Mouse (Mus musculus): ENCODE measurements around the gene Itpka. TPM values are rescaled to one million over a fixed set of nuclear protein-coding genes. Genes with fewer than 3 reads are reported as not detected.
"Not testable (repeated sequence)": the region's sequence is repeated elsewhere in the genome, so short reads cannot be mapped to it uniquely, and the experiment has no call there.

The Itpka gene
- polyA plus RNA-seq, 1 experiment from 2014 or later: 2.1 TPM

DNA sequence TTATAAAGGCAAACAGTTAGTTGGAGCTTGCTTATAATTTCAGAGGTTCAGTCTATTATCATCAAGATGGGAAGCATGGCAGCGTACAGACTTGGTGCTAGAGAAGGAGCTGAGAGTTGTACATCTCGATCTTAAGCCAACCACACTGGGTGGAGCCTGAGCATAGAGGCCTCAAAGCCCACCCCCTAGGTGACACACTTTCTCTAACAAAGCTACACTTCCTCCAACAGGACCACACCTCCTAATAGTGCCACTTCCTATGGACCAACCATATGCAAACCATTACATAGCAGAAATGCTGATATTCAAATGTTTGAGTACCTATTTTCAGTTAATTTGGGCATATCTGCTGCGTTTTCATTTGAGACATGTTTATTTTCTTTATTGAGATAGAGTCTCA, 32.1 kb upstream of the Itpka start:
- no peak for ATAC-seq (ENCODE audit: insufficient number of reproducible peaks, insufficient read depth, low FRiP score, low read depth)
- 93% methylated on average over 3 of the region's 3 CpGs for WGBS

DNA sequence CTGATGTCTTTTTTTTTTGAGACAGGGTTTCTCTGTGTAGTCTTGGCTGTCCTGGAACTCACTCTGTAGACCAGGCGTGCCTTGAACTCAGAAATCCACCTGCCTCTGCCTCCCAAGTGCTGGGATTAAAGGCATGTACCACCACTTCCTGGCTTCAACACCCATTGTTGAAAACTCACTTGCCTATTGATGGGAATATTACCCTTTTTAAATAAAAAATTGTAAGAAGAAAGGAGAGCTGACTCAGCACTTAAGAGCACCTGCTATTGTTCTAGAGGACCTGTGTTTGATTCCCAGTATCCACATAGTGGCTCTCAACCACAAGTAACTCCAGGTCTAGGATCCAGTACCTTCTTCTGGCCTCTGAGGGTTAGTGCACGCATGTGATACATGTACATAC, 26.3 kb upstream of the Itpka start:
- not testable (repeated sequence) for H3K4me1 ChIP-seq (ENCODE audit: control insufficient read depth in 2 of 2, insufficient read depth in 2 of 2, low read length in 2 of 2); H3K9me3 ChIP-seq (ENCODE audit: control insufficient read depth, low read length); H3K9ac ChIP-seq (ENCODE audit: low read length); H3K4me3 ChIP-seq (ENCODE audit: control insufficient read depth in 1 of 2, insufficient read depth in 1 of 2, low read depth in 1 of 2, low read length in 2 of 2); H3K27me3 ChIP-seq (ENCODE audit: control insufficient read depth, insufficient read depth, low read length); ATAC-seq (ENCODE audit: insufficient number of reproducible peaks, insufficient read depth, low FRiP score, low read depth); H3K4me2 ChIP-seq (ENCODE audit: low read length); H3K27ac ChIP-seq (replicated peaks in 1 of 2; ENCODE audit: control insufficient read depth in 1 of 2, insufficient read depth in 1 of 2, low read depth in 2 of 2, low read length in 2 of 2)
- H3K36me3 ChIP-seq (ENCODE audit: control insufficient read depth, insufficient read depth, low read length): peaks cover 83% of the 10 kb centered on the region
- WGBS: 89% methylated on average over 2 of the region's 2 CpGs

More for the DNA sequence above, 32.1 kb upstream of the Itpka start:
- H3K4me3 ChIP-seq (ENCODE audit: control insufficient read depth in 1 of 2, insufficient read depth in 1 of 2, low read depth in 1 of 2, low read length in 2 of 2): no peak overlapping the region
- H3K4me1 ChIP-seq (ENCODE audit: control insufficient read depth in 2 of 2, insufficient read depth in 2 of 2, low read length in 2 of 2): no peaks in the 10 kb centered on the region
- no peak overlapping the region for H3K4me2 ChIP-seq (ENCODE audit: low read length)
- no peaks in the 10 kb centered on the region for H3K27me3 ChIP-seq (ENCODE audit: control insufficient read depth, insufficient read depth, low read length)
- no peak overlapping the region for H3K9ac ChIP-seq (ENCODE audit: low read length)
- H3K36me3 ChIP-seq (ENCODE audit: control insufficient read depth, insufficient read depth, low read length): peaks cover 64% of the 10 kb centered on the region
- no peak overlapping the region for H3K27ac ChIP-seq (replicated peaks in 1 of 2; ENCODE audit: control insufficient read depth in 1 of 2, insufficient read depth in 1 of 2, low read depth in 2 of 2, low read length in 2 of 2)
- no peaks in the 10 kb centered on the region for H3K9me3 ChIP-seq (ENCODE audit: control insufficient read depth, low read length)

DNA sequence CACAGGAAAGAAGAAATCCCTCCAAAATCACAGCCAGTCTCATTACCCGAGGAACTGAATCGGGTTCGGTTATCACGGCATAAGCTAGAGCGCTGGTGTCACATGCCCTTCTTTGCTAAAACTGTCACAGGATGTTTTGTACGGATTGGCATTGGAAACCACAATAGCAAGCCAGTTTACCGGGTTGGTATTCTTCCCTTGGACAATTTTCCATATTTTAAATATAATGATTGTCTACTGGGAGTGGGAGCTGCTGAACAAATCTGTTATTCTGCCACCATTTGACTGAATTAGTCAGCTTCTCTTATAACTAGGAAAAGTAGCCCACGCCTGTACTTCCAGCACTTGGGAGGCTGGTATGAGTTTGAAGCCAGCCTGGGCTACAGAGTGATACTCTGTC, 21.1 kb upstream of the Itpka start:
- 95% methylated on average over 8 of the region's 8 CpGs for WGBS
- no peak for ATAC-seq (ENCODE audit: insufficient number of reproducible peaks, insufficient read depth, low FRiP score, low read depth)
- H3K4me1 ChIP-seq (ENCODE audit: control insufficient read depth in 2 of 2, insufficient read depth in 2 of 2, low read length in 2 of 2): no peaks in the 10 kb centered on the region
- no peak overlapping the region for H3K9ac ChIP-seq (ENCODE audit: low read length)
- no peak overlapping the region for H3K4me3 ChIP-seq (ENCODE audit: control insufficient read depth in 1 of 2, insufficient read depth in 1 of 2, low read depth in 1 of 2, low read length in 2 of 2)
- H3K4me2 ChIP-seq (ENCODE audit: low read length): no peak overlapping the region
- no peaks in the 10 kb centered on the region for H3K9me3 ChIP-seq (ENCODE audit: control insufficient read depth, low read length)
- no peak overlapping the region for H3K27ac ChIP-seq (replicated peaks in 1 of 2; ENCODE audit: control insufficient read depth in 1 of 2, insufficient read depth in 1 of 2, low read depth in 2 of 2, low read length in 2 of 2)
- H3K27me3 ChIP-seq (ENCODE audit: control insufficient read depth, insufficient read depth, low read length): no peaks in the 10 kb centered on the region
- H3K36me3 ChIP-seq (ENCODE audit: control insufficient read depth, insufficient read depth, low read length): peaks cover 90% of the 10 kb centered on the region

DNA sequence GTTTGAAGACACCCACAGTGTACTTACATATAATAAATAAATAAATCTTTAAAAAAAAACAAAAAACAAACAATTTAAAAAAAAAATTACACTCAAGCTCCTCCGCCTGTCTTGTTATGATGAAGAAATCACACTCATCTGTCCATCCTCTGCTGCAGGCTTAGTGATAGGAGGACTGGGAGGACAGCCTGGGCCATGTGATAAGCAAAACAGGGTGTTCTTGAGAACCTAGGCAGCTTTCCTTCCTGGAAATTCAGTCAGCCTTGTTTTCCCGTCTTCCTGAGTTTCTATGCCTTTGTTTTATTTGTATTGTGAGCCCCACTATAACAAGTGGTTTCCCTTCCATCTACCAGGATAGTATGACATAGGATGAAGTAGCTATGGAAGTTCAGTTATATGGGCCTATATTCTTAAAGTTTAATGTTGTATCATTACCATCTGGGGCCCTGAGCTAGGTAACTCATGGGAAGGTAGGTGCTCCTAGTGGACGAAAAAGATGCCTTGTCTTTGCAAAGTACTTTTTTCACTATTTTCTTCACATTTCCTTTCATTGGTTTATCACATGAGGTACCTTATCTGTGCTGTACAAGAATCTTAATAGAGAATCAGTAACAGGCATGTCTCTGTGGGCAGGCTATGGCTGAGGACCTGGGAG, 14.2 kb upstream of the Itpka start:
- no peaks in the 10 kb centered on the region for H3K9me3 ChIP-seq (ENCODE audit: control insufficient read depth, low read length)
- WGBS: 77% methylated on average over 3 of the region's 3 CpGs
- H3K4me2 ChIP-seq (ENCODE audit: low read length): no peak overlapping the region
- no peak overlapping the region for H3K27ac ChIP-seq (replicated peaks in 1 of 2; ENCODE audit: control insufficient read depth in 1 of 2, insufficient read depth in 1 of 2, low read depth in 2 of 2, low read length in 2 of 2)
- H3K27me3 ChIP-seq (ENCODE audit: control insufficient read depth, insufficient read depth, low read length): no peaks in the 10 kb centered on the region
- H3K36me3 ChIP-seq (ENCODE audit: control insufficient read depth, insufficient read depth, low read length): peaks cover 97% of the 10 kb centered on the region
- H3K4me1 ChIP-seq (ENCODE audit: control insufficient read depth in 2 of 2, insufficient read depth in 2 of 2, low read length in 2 of 2): no peaks in the 10 kb centered on the region
- no peak overlapping the region for H3K4me3 ChIP-seq (ENCODE audit: control insufficient read depth in 1 of 2, insufficient read depth in 1 of 2, low read depth in 1 of 2, low read length in 2 of 2)
- ATAC-seq (ENCODE audit: insufficient number of reproducible peaks, insufficient read depth, low FRiP score, low read depth): no peak
- H3K9ac ChIP-seq (ENCODE audit: low read length): no peak overlapping the region

DNA sequence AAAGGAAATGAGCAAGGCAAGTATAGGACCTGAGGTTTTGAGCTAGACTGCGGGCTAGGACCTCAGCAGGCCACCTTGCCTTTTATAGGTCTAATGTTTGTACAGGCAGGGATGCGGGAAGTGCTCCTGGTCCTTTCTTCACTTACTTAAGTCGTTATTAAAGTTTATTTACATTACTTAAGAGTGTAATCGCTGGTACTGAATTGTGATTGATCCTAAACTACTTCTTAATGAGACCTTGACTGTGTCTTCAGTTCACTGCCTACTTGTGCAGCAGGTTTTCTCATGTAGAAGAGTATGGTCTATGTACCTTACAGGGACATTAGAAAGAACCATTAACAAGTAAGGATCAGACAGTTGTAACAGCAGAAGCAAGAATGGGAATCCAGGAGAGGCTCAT, 11.4 kb upstream of the Itpka start:
- H3K9ac ChIP-seq (ENCODE audit: low read length): no peak overlapping the region
- no peaks in the 10 kb centered on the region for H3K27me3 ChIP-seq (ENCODE audit: control insufficient read depth, insufficient read depth, low read length)
- H3K36me3 ChIP-seq (ENCODE audit: control insufficient read depth, insufficient read depth, low read length): peaks cover 92% of the 10 kb centered on the region
- H3K4me2 ChIP-seq (ENCODE audit: low read length): no peak overlapping the region
- H3K27ac ChIP-seq (replicated peaks in 1 of 2; ENCODE audit: control insufficient read depth in 1 of 2, insufficient read depth in 1 of 2, low read depth in 2 of 2, low read length in 2 of 2): no peak overlapping the region
- no peaks in the 10 kb centered on the region for H3K4me1 ChIP-seq (ENCODE audit: control insufficient read depth in 2 of 2, insufficient read depth in 2 of 2, low read length in 2 of 2)
- no peaks in the 10 kb centered on the region for H3K9me3 ChIP-seq (ENCODE audit: control insufficient read depth, low read length)
- no peak for ATAC-seq (ENCODE audit: insufficient number of reproducible peaks, insufficient read depth, low FRiP score, low read depth)
- no peak overlapping the region for H3K4me3 ChIP-seq (ENCODE audit: control insufficient read depth in 1 of 2, insufficient read depth in 1 of 2, low read depth in 1 of 2, low read length in 2 of 2)
- WGBS: 91% methylated on average over 4 of the region's 4 CpGs

DNA sequence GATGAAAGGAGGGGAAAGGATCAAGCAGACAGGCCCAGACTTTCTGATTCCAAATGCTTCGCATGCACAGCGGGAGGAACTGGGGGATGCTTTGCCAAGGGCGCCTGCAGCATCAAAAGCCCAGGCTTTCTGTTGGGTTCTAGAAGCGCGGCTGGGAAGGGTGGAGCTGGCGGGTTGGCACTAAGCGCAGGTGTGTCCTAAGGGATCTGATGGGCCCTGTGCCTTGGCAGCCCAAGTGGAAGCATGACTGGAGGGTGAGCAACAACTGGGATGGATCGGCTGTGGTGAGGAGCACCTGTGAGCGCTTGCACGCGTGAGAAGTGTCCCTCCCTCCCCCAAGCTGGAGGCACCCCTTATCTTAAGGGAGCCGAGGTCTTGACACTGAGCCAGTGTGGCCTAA, 5.0 kb upstream of the Itpka start:
- no peaks in the 10 kb centered on the region for H3K27me3 ChIP-seq (ENCODE audit: control insufficient read depth, insufficient read depth, low read length)
- no peak overlapping the region for H3K4me3 ChIP-seq (ENCODE audit: control insufficient read depth in 1 of 2, insufficient read depth in 1 of 2, low read depth in 1 of 2, low read length in 2 of 2)
- no peak overlapping the region for H3K9ac ChIP-seq (ENCODE audit: low read length)
- H3K4me1 ChIP-seq (ENCODE audit: control insufficient read depth in 2 of 2, insufficient read depth in 2 of 2, low read length in 2 of 2): peaks cover 13% of the 10 kb centered on the region in 2 experiments; a peak in 3 of 4 replicates
- 16% methylated on average over 12 of the region's 12 CpGs for WGBS
- H3K36me3 ChIP-seq (ENCODE audit: control insufficient read depth, insufficient read depth, low read length): peaks cover 28% of the 10 kb centered on the region
- no peak overlapping the region for H3K27ac ChIP-seq (replicated peaks in 1 of 2; ENCODE audit: control insufficient read depth in 1 of 2, insufficient read depth in 1 of 2, low read depth in 2 of 2, low read length in 2 of 2)
- H3K4me2 ChIP-seq (ENCODE audit: low read length): no peak overlapping the region
- no peaks in the 10 kb centered on the region for H3K9me3 ChIP-seq (ENCODE audit: control insufficient read depth, low read length)
- ATAC-seq (ENCODE audit: insufficient number of reproducible peaks, insufficient read depth, low FRiP score, low read depth): no peak

DNA sequence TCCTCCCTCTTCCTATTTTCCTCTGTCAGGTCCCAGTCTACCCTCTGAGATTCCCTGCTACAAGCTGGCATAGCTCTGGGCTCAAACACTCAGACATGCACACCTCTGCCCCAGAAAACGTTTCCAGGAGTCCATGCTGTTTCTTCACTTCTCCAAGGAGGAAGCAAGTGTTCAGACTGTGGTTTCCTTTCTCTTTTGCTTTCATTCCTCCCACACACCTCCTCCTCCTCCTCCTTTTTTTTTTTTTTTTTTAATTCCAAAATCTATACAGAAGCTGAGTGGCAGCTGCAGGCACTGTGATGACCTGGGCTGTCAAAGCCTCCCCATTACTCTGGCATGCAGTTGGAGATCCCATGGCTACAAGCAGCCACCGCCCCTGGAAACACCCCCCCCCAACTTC, 1.6 kb upstream of the Itpka start:
- WGBS: 22% methylated on average over 2 of the region's 2 CpGs
- Histone ChIP-seq H3K27ac (replicated peaks in 1 of 2; ENCODE audit: control insufficient read depth in 1 of 2, insufficient read depth in 1 of 2, low read depth in 2 of 2, low read length in 2 of 2) (peak overlapping the region in 1 of 2 experiments; percentile 94; a peak in 1 of 4 replicates), H3K4me1 (ENCODE audit: control insufficient read depth in 2 of 2, insufficient read depth in 2 of 2, low read length in 2 of 2) (peaks cover 27 to 37% of the 10 kb centered on the region in 2 experiments; a peak in 3 of 4 replicates), H3K4me3 (ENCODE audit: control insufficient read depth in 1 of 2, insufficient read depth in 1 of 2, low read depth in 1 of 2, low read length in 2 of 2) (no peak overlapping the region), H3K4me2 (ENCODE audit: low read length) (no peak overlapping the region), H3K36me3 (ENCODE audit: control insufficient read depth, insufficient read depth, low read length) (no peaks in the 10 kb centered on the region), H3K9me3 (ENCODE audit: control insufficient read depth, low read length) (no peaks in the 10 kb centered on the region), H3K27me3 (ENCODE audit: control insufficient read depth, insufficient read depth, low read length) (peaks cover 16% of the 10 kb centered on the region), H3K9ac (ENCODE audit: low read length) (no peak overlapping the region)
- no peak for ATAC-seq (ENCODE audit: insufficient number of reproducible peaks, insufficient read depth, low FRiP score, low read depth)
